Mouse (Mus musculus) stomach, embryonic 15.5 days (tissue): ENCODE data around the gene Ap2b1. TPM values are rescaled to one million over a fixed set of nuclear protein-coding genes. Genes with fewer than 3 reads are reported as not detected.
A peak's percentile ranks its signal among the peaks of the same experiment; 100 is the strongest.

Experiments used
- ATAC-seq: fragments of 200-750 bp; cut with Nextera tagmentation; 2 replicates; pipeline ENCODE4 v1.8.0; 2017; ENCODE audit warnings: low read depth, moderate number of reproducible peaks, moderate TSS enrichment; ENCODE audit not compliant: insufficient read depth, low FRiP score
- H3K27ac ChIP-seq: fragments of 300-500 bp; sonication (generic); 2 replicates; pipeline ENCODE4 v1.5.1; 2015; ENCODE audit warnings: mild to moderate bottlenecking, inconsistent platforms
- H3K27me3 ChIP-seq: fragments of 300-500 bp; sonication (generic); replicated peaks from 2 replicates; pipeline ENCODE4 v1.6.1; 2015; ENCODE audit warnings: inconsistent platforms
- H3K36me3 ChIP-seq: fragments of 300-500 bp; sonication (generic); 2 replicates; pipeline ENCODE4 v1.6.1; 2015; ENCODE audit warnings: inconsistent platforms
- H3K4me1 ChIP-seq: fragments of 300-500 bp; sonication (generic); 2 replicates; pipeline ENCODE4 v1.6.1; 2015; ENCODE audit warnings: inconsistent platforms
- H3K4me2 ChIP-seq: fragments of 300-500 bp; sonication (generic); 2 replicates; pipeline ENCODE4 v1.6.1; 2015; ENCODE audit warnings: mild to moderate bottlenecking, inconsistent platforms
- H3K4me3 ChIP-seq: fragments of 300-500 bp; sonication (generic); replicated peaks from 2 replicates; pipeline ENCODE4 v1.5.1; 2015; ENCODE audit warnings: inconsistent platforms
- H3K9ac ChIP-seq: fragments of 300-500 bp; sonication (generic); 2 replicates; pipeline ENCODE4 v1.6.1; 2015; ENCODE audit warnings: inconsistent platforms
- H3K9me3 ChIP-seq: fragments of 300-500 bp; sonication (generic); 2 replicates; pipeline ENCODE4 v1.6.1; 2016; ENCODE audit warnings: inconsistent platforms
- WGBS: fragments of 180-500 bp; shearing (Covaris S2); methylation state at CpG from one replicate; pipeline ENCODE4 v1.1.7; 2015; 5-methylcytosine and 5-hydroxymethylcytosine counted together
- polyA plus RNA-seq: library from polyadenylated mRNA; unstranded; fragments of >200 nt; fragmentation: Nextera tagmentation; extraction: Ambion mirVana; gene quantifications from 2 replicates; pipeline ENCODE4 v1.2.1, GENCODE M21; 2015

Gene Ap2b1
- polyA plus RNA-seq, 1 experiment from 2014 or later, result 42.3 TPM

DNA sequence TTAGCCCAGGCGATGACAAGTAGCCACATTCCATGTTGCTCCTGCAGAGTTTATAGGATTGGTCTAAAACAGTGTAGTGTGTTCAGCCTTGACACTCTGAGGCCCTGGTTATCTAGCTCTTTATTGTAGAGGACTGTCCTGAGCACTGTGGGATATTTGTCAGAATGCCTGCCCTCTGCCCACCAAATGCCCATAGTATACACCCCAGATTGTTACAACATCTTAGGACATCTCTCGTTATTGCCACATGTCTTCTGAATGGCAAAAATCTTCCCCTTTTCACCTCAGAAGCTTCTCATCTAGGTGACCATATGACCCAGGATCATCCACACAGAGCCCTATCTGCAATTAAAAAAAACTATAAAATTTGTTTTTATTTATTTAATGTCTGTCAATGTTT is 133.7 kb downstream of the Ap2b1 start:
- Histone ChIP-seq H3K4me1 (no peaks in the 10 kb centered on the region), H3K36me3 (no peaks in the 10 kb centered on the region), H3K9me3 (no peaks in the 10 kb centered on the region), H3K27me3 (peaks cover 21% of the 10 kb centered on the region), H3K4me2 (no peak overlapping the region), H3K4me3 (no peak overlapping the region), H3K27ac (no peak overlapping the region), H3K9ac (no peak overlapping the region)
- no peak for ATAC-seq
- 71% methylated on average over 2 of the region's 2 CpGs for WGBS

DNA sequence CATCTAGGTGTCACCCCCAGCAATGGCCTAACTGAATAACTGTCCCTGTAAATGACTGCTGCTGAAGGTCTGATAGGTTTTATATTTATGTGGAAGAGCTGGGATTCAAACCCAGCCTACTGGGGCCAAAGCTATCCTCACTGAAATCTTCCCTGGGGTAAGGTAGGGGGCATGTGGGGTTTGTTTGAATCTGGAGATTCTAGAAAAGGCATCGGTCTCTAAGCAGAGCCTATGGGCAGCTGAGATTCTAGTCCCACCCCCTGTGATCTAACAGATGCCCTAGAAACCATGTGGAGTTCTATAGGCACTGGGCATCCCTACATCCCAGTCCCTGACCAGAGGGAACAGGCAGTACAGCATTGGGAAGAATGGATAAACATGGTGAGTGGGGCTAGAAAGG is 138.6 kb downstream of the Ap2b1 start, which contains the start of gene 1700020L24Rik:
1700020L24Rik (plus strand) TSS at position 301 of the 400 bp plus-strand sequence.
- no peaks in the 10 kb centered on the region for H3K9me3 ChIP-seq
- H3K36me3 ChIP-seq, result no peaks in the 10 kb centered on the region
- no peak within 1 kb of the TSS for H3K4me3 ChIP-seq
- H3K4me1 ChIP-seq, result 0 out of 2 replicates have a peak, but pooled peaks cover 4% of the 10 kb centered on the region
- H3K27ac ChIP-seq, result no peak within 1 kb of the TSS
- WGBS, result 68% methylated on average over 1 of the region's 1 CpGs
- peaks cover 13% of the 10 kb centered on the region for H3K27me3 ChIP-seq
- no peak for ATAC-seq
- no peak within 1 kb of the TSS for H3K9ac ChIP-seq
- H3K4me2 ChIP-seq, result no peak within 1 kb of the TSS

DNA sequence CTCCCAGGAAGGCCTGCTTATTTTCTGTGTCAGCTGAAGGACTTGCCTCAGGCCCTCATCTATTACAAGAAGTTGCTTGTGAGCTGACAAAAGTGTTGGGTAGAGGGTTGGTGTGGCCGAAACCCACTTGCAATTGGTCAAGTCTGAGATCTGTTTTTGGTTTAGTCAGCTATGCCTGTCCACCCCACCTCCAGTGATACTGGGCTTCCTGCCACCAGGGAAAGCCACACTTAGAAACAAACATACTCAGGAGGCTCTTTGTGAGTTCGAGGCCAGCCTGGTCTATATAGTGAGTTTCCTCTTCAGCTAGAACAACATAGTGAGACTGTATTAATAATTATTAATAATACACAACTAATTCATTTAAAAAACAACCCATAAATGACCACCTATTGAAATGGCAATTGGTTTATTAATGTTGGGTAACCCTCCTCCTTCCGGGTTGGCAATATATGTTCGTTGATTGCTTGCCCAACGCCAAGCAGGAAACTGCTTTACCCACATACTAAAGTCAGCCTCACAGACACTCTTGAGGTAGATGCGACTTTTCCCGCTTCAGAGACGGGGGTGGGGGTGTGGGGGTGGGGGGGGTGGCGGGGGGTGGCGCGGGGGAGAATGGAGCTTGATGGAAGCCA is 140.7 kb downstream of the Ap2b1 start:
- H3K4me1 ChIP-seq, result peaks cover 17% of the 10 kb centered on the region
- ATAC-seq, result no peak
- WGBS, result 28% methylated on average over 11 of the region's 11 CpGs
- H3K4me3 ChIP-seq, result peak overlapping the region; percentile 63
- peaks cover 34% of the 10 kb centered on the region for H3K27me3 ChIP-seq
- H3K27ac ChIP-seq, result no peak overlapping the region
- H3K36me3 ChIP-seq, result no peaks in the 10 kb centered on the region
- H3K9ac ChIP-seq, result no peak overlapping the region
- H3K4me2 ChIP-seq, result peak overlapping the region; percentile 90
- H3K9me3 ChIP-seq, result no peaks in the 10 kb centered on the region

DNA sequence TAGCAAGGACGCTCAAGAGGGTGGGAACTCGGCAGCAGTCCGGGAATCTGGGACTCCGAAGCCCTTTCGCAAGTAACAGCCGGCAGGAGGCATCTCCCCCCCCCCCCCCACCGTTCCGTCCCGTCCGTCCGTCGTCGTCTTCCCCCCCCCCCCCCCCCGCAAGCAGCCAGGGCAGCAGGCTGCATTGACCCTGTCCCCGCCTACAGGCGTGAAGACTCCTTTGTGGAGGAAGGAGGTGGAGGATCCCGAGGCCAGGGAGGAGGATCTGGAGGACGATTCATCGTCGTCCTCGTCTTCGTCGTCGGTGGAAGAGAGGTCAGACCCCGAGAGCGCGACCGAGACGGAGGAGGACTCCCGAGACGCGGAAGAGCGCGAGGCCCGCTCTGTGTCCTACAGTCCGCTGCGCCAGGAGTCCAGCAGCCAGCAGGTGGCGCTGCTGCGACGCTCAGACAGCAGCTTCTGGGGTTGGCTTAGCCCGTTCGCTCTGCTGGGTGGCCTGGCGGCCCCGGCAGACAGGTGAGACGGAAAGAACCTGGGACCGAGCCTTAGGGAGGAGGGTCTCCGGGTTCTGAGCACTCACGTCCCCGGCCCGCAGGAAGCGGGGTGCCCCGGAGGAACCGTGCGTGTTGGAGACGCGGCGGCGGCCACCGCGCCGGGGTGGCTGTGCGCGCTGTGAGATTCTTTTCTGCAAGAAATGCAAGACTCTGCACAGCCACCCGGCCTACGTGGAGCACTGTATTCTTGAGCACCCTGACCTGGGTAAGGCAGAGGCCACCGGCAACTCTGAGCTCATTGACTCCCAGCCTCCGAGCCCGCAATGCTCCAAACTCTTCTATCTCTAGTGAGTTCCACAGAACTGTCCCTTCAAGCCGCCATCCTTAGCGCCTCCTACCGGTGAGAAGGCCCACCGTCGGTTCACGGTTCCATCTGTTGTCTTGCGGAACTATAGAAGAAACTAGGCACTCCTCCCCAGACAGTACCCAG is 141.5 kb downstream of the Ap2b1 start:
- Histone ChIP-seq H3K36me3 (no peaks in the 10 kb centered on the region), H3K27me3 (peaks cover 42% of the 10 kb centered on the region), H3K4me2 (peak overlapping the region; percentile 90), H3K9ac (peak overlapping the region; percentile 35), H3K4me1 (peaks cover 22% of the 10 kb centered on the region), H3K9me3 (no peaks in the 10 kb centered on the region), H3K4me3 (peak overlapping the region; percentile 63), H3K27ac (no peak overlapping the region)
- WGBS, result under 1% methylated on average over 67 of the region's 75 CpGs
- peak; percentile 93 for ATAC-seq

DNA sequence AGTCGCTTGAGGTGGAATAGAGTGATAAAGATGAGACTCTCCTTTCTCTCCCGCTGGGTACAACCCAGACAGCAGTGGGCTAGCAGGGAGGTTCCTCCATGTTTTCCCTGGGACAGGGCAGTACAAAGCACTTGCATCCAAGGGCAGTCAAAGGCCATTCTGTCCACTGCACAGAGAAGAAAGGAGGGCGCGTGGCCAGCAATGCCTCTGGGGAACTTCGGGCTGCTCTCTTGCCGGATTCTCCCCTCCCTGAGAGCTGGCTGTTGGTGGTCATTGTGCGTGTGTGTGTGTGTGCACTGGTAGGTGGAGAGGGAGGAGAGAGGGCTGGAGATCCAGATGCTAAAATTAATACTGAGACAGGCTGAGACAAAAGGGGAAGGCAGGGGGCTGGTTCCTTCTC is 142.4 kb downstream of the Ap2b1 start:
- 49% methylated on average over 7 of the region's 7 CpGs for WGBS
- 0 out of 2 replicates have a peak overlapping the region, but pooled peaks have one; percentile 63 for H3K4me3 ChIP-seq
- ATAC-seq, result no peak

DNA sequence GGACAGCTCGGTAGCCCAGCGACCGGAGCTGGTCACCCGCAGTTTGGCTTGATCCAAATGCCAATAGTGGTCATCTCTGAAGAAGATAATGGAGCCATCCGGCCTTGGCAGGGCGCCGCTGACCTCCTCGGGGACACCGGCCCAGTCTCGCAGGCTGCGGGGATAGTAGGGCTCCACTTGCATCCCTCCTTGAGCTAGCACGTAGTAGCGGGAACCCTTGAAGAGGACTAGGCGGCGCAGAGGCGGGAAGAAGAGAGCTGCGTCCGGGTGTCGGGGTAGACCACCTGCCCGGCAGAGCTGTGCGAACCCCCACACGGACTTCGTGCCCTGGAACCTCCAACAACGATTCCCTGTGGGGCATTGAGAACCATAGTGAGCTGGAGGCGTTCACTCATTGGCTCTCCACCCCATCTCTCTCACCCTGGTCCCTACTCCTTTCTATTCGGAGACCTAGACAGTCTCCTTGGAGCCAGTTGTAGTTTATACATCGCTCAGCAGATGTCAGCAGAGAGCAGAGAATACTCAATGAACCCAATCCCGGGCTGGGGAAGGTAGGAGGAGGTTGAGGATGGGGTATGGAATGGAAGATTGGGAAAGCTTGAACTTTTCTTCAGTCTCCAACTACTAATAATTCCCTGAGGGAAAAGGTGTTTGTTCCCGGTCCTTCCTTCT is 143.9 kb downstream of the Ap2b1 start:
- Histone ChIP-seq H3K27ac (no peak overlapping the region), H3K9me3 (no peaks in the 10 kb centered on the region), H3K36me3 (no peaks in the 10 kb centered on the region), H3K4me1 (peaks cover 28% of the 10 kb centered on the region), H3K4me3 (no peak overlapping the region; the same call in 1 of the 2 replicates), H3K4me2 (peak overlapping the region; percentile 47), H3K27me3 (peaks cover 48% of the 10 kb centered on the region), H3K9ac (no peak overlapping the region)
- WGBS, result 10% methylated on average over 29 of the region's 29 CpGs
- no peak for ATAC-seq

More for the DNA sequence above, 142.4 kb downstream of the Ap2b1 start:
- no peaks in the 10 kb centered on the region for H3K36me3 ChIP-seq
- peaks cover 44% of the 10 kb centered on the region for H3K27me3 ChIP-seq
- H3K27ac ChIP-seq, result no peak overlapping the region
- no peak overlapping the region for H3K9ac ChIP-seq
- H3K4me2 ChIP-seq, result peak overlapping the region; percentile 90; the same call in 1 of the 2 replicates
- H3K9me3 ChIP-seq, result no peaks in the 10 kb centered on the region
- H3K4me1 ChIP-seq, result peaks cover 22% of the 10 kb centered on the region

DNA sequence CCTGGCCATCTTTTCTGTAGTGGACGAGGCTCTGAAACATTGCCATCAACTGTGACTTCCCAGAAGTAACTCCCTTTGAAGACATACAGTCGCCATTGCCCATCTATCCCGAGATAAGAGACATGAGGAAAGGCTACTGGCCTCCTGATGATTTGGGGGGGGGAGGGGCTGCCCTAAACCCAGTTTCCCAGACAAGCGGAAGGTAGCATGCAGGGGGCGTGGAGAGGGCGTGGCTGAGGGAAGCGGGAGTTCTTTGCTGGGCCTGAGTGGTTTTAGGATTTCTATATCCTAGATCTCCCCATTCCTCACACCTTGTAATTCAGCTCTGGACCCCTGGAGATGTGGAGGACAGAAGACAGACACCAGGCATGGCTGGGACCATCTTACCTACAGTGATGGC is 145.0 kb downstream of the Ap2b1 start:
- H3K9ac ChIP-seq, result no peak overlapping the region
- WGBS, result 4% methylated on average over 7 of the region's 7 CpGs
- no peak overlapping the region for H3K4me3 ChIP-seq
- ATAC-seq, result no peak
- no peak overlapping the region for H3K4me2 ChIP-seq
- peaks cover 48% of the 10 kb centered on the region for H3K27me3 ChIP-seq
- no peak overlapping the region for H3K27ac ChIP-seq
- H3K9me3 ChIP-seq, result no peaks in the 10 kb centered on the region
- peaks cover 38% of the 10 kb centered on the region for H3K4me1 ChIP-seq
- H3K36me3 ChIP-seq, result no peaks in the 10 kb centered on the region

DNA sequence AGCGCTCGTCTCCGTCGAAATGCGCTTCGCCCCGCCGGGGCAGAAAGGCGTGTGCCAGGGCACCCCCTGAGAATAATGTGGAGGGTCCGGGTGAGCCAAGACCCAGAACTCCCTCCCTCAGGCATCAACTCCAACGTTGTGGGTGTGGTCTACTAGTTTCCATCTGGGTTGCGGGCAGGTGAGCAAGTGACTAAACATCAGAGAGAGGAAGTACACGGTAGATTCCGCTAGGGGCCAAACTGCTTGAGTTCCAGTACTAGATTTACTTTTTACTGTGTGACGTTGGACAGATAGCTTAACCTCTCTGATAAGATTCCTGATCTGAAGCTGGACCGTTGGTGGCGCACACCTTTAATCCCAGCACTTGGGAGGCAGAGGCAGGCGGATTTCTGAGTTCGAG is 146.2 kb downstream of the Ap2b1 start:
- Histone ChIP-seq H3K27me3 (peaks cover 48% of the 10 kb centered on the region), H3K9ac (no peak overlapping the region), H3K9me3 (no peaks in the 10 kb centered on the region), H3K27ac (no peak overlapping the region), H3K4me3 (peak overlapping the region; percentile 22), H3K4me2 (peak overlapping the region; percentile 49), H3K36me3 (no peaks in the 10 kb centered on the region), H3K4me1 (peaks cover 40% of the 10 kb centered on the region)
- no peak for ATAC-seq
- 26% methylated on average over 19 of the region's 19 CpGs for WGBS

DNA sequence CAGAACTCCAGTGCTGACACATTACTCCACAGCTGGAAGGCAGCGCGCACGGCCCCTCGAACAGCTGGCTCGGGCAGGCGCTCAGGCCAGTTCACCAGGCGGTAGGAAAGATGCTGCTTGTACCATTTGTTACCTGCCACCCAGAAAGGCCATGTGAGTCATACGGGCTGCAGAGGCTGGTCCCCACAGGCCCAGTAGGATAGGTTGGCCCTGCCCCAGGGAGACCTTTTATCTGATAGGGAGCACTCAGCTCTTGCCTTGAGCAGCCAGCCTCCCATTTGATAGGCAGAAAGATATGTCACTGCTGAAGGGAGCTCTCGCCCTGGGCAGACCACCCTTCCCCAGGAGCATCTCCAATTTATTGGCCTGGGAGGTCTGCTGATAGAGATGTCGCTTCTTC is 148.8 kb downstream of the Ap2b1 start:
- no peak for ATAC-seq
- H3K4me2 ChIP-seq, result no peak overlapping the region
- 59% methylated on average over 10 of the region's 10 CpGs for WGBS
- H3K27me3 ChIP-seq, result peaks cover 33% of the 10 kb centered on the region
- no peak overlapping the region for H3K4me3 ChIP-seq
- no peaks in the 10 kb centered on the region for H3K36me3 ChIP-seq
- peaks cover 34% of the 10 kb centered on the region for H3K4me1 ChIP-seq
- no peaks in the 10 kb centered on the region for H3K9me3 ChIP-seq
- H3K27ac ChIP-seq, result peak overlapping the region; percentile 32; the same call in 1 of the 2 replicates
- H3K9ac ChIP-seq, result no peak overlapping the region

DNA sequence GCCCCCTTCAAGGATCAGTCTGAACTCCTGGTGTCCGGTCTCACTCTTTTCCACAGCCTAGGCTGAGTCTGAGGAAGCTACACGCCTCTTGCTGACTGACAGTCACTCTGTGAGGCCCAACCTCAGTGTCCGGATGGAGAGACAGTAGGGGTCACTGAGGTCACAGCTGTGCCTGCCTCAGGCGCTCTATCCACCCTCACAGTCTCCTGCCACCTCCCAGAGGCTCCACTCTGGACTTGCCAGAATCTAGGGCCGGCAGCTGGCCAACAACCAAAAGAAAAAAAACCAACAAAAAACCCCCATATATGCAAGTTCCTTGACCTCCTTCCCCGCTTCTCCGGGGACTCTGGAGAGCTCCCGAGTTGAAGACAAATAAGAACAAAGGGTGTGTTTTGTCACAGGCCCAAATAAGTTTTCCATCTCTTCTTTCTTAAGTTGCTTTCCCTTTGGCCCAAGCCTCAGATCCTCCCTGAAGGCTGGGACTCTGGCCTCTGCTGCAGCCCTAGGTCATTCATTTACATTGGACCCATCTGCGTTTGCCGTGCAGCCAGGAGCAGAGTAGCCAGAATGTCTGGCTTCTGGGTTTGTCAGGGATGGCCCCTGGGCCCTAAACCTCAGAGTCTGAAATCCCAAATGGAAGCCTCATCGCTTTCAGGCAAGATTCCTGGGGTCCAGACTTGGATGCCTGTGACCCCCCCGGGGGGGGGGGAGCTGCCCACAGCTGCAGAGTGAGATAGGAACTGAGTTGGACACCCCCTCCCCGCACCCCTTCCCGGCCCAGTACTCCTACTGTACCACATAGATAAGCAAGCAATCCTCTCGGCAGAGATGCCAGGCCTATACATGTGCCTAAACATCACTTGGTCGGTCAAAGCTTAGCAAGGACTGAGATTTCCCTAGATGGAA is 149.4 kb downstream of the Ap2b1 start:
- Histone ChIP-seq H3K4me2 (no peak overlapping the region), H3K27ac (peak overlapping the region; percentile 33)
- WGBS, result 43% methylated on average over 16 of the region's 16 CpGs

DNA sequence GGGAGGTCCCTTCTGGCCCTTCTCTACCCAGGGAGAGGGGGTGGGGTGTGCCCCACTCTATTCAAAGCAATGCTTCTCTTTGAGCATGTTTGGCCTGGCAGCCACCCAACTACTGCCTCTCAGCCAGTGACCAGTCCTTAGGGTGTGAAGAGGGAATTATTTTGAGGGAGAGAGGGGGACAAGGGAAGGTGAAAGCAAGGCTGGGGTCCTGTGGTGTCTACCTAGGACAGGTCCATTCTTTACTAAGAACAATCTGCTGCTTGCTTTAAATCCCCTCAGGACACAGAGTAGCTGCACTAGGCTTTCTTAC is 150.1 kb downstream of the Ap2b1 start:
- H3K9ac ChIP-seq, result no peak overlapping the region
- ATAC-seq, result no peak

More for the DNA sequence above, 149.4 kb downstream of the Ap2b1 start:
- no peak overlapping the region for H3K9ac ChIP-seq
- peaks cover 27% of the 10 kb centered on the region for H3K27me3 ChIP-seq
- 0 out of 2 replicates have a peak, but pooled peaks have one; percentile 29 for ATAC-seq
- no peaks in the 10 kb centered on the region for H3K36me3 ChIP-seq
- peaks cover 30% of the 10 kb centered on the region for H3K4me1 ChIP-seq
- H3K9me3 ChIP-seq, result no peaks in the 10 kb centered on the region
- H3K4me3 ChIP-seq, result no peak overlapping the region

More for the DNA sequence above, 150.1 kb downstream of the Ap2b1 start:
- H3K27ac ChIP-seq, result peak overlapping the region; percentile 33; the same call in 1 of the 2 replicates
- H3K27me3 ChIP-seq, result peaks cover 20% of the 10 kb centered on the region
- peaks cover 24% of the 10 kb centered on the region for H3K4me1 ChIP-seq
- no peak overlapping the region for H3K4me3 ChIP-seq
- H3K36me3 ChIP-seq, result no peaks in the 10 kb centered on the region
- no peaks in the 10 kb centered on the region for H3K9me3 ChIP-seq
- no peak overlapping the region for H3K4me2 ChIP-seq
